Mouse (Mus musculus): Measurements from ENCODE around the gene Atp5f1.

DNA sequence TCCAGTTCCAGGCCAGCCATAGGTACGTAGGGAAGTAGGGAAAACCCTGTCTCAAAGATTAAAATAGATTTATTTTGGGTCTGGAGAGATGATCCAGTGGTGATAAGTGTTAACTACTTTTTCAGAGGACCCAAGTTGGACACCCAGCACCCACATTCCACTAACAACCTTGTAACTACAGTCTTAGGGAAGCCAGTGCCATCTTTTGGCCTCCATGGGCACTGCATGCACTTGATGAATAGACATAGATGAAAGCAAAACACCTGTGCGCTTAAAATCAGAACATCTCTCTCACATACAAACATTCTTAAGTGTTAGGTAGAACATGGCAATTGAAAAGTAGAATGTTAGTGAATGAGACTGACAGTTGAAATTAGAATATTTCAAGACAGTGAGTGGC, 801 bp upstream of the Atp5f1 start:
- TF ChIP-seq CTCF (IDR thresholded peaks at IDR 0.05; ENCODE audit: control insufficient read depth, insufficient read depth, insufficient replicate concordance, low read depth, low read length) (no peak), POLR2A (IDR thresholded peaks at IDR 0.05; ENCODE audit: control insufficient read depth, low read depth, low read length) (no peak)

Measured in testis, adult 2 months (tissue).